Mouse (Mus musculus) kidney, postnatal 4 days (tissue): ENCODE measurements around the gene Fgf11.

Experiments used
- DNase-seq, 2 experiments: peaks; one replicate each; pipeline ENCODE4 v3.0.0; 2021; ENCODE audit warnings: mixed read lengths in 2 of 2

Gene Fgf11

DNA sequence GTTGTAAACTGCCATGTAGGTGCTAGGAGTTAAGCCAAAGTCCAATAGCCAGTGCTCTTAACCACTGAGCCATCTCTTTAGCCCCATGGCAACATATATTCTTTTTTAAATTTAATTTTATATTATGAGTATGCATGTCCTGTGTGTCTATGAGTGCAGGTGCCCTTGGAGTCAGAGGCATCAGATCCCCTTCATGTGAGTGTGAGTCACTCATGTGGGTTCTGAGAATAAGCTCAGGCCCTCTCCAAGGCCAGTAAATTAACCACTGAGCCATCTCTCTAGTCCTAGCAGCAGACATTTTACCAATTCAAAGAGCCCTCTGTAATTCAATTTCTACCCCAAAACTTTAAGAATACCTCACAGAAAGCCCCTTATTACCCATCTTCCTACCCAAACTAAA lies 49.0 kb downstream of the Fgf11 start:
- DNase-seq = no peak

DNA sequence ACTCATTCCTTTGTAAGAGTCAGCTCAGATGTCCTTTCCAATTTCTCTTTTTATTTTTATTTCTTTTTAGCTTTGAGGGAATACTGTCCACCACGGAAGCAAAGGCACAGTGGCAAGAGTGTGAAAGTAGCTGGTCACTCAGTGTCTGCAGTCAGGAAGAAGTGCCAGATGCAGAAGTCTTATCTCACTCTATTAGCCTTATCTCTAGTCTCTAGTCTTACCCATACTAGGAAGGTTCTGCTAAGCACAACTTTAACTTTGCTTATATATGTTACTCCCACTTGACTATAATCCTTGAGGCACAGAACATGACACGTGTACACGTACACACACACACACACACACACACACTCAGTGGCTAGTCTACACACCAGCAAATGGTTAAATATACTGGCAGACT lies 50.0 kb downstream of the Fgf11 start:
- no peak for DNase-seq
